Mouse (Mus musculus) embryonic facial prominence, embryonic 11.5 days (tissue): ENCODE results near the gene Tbc1d4. TPM values are rescaled to one million over a fixed set of nuclear protein-coding genes. Genes with fewer than 3 reads are reported as not detected.
A peak's percentile ranks its signal among the peaks of the same experiment; 100 is the strongest.

Experiments used
- ATAC-seq: fragments of 200-750 bp; cut with Nextera tagmentation; replicated peaks from 2 replicates; pipeline ENCODE4 v1.8.0; 2017; ENCODE audit warnings: low read depth; ENCODE audit not compliant: insufficient number of reproducible peaks, low FRiP score, low TSS enrichment
- DNase-seq: peaks from one replicate; pipeline ENCODE4 v3.0.0-alpha.2; 2015; ENCODE audit warnings: low spot score
- H3K27ac ChIP-seq: fragments of 300-500 bp; sonication (generic); replicated peaks from 2 replicates; pipeline ENCODE4 v1.5.1; 2014; ENCODE audit warnings: mild to moderate bottlenecking, low read depth, low read length, control low read depth
- H3K27me3 ChIP-seq: fragments of 300-500 bp; sonication (generic); 2 replicates; pipeline ENCODE4 v1.6.1; 2014; ENCODE audit warnings: mild to moderate bottlenecking, low read length, moderate library complexity, mixed read lengths; ENCODE audit not compliant: control insufficient read depth, insufficient read depth
- H3K36me3 ChIP-seq: fragments of 300-500 bp; sonication (generic); replicated peaks from 2 replicates; pipeline ENCODE4 v1.6.1; 2014; ENCODE audit warnings: low read depth, mild to moderate bottlenecking, low read length, moderate library complexity, mixed read lengths; ENCODE audit not compliant: control insufficient read depth, insufficient read depth
- H3K4me1 ChIP-seq: fragments of 300-500 bp; sonication (generic); 2 replicates; pipeline ENCODE4 v1.6.1; 2014; ENCODE audit warnings: low read length, mixed read lengths; ENCODE audit not compliant: control insufficient read depth, insufficient read depth
- H3K4me2 ChIP-seq: fragments of 300-500 bp; sonication (generic); 2 replicates; pipeline ENCODE4 v1.6.1; 2014; ENCODE audit warnings: low read depth, mild to moderate bottlenecking, control low read depth, low read length, moderate library complexity
- H3K4me3 ChIP-seq: fragments of 300-500 bp; sonication (generic); 2 replicates; pipeline ENCODE4 v1.5.1; 2014; ENCODE audit warnings: low read depth, low read length, control low read depth
- H3K9ac ChIP-seq: fragments of 300-500 bp; sonication (generic); replicated peaks from 2 replicates; pipeline ENCODE4 v1.6.1; 2014; ENCODE audit warnings: mild to moderate bottlenecking, control low read depth, low read length
- H3K9me3 ChIP-seq: fragments of 300-500 bp; sonication (generic); replicated peaks from 2 replicates; pipeline ENCODE4 v1.6.1; 2016; ENCODE audit warnings: mild to moderate bottlenecking, low read length, inconsistent platforms, mixed read lengths; ENCODE audit not compliant: control insufficient read depth
- WGBS: fragments of 180-500 bp; shearing (Covaris S2); extraction: QIAGEN DNeasy Blood & Tissue Kit; methylation state at CpG from one replicate; pipeline ENCODE4 v1.1.7; 2014; 5-methylcytosine and 5-hydroxymethylcytosine counted together
- polyA plus RNA-seq: library from polyadenylated mRNA; unstranded; fragments of >200 nt; fragmentation: Nextera tagmentation; extraction: Ambion mirVana; gene quantifications from 2 replicates; pipeline ENCODE4 v1.2.1, GENCODE M21; 2014

Tbc1d4 gene
- polyA plus RNA-seq, 1 experiment from 2014 or later = 5.8 TPM

- H3K4me2 ChIP-seq = no peak overlapping the region
- WGBS = 93% methylated on average over 11 of the region's 11 CpGs
- H3K27me3 ChIP-seq = no peaks in the 10 kb centered on the region
- no peaks in the 10 kb centered on the region for H3K9me3 ChIP-seq
- H3K27ac ChIP-seq = no peak overlapping the region
- no peaks in the 10 kb centered on the region for H3K4me1 ChIP-seq
- H3K9ac ChIP-seq = no peak overlapping the region
- DNase-seq = no peak
- H3K4me3 ChIP-seq = no peak overlapping the region
- H3K36me3 ChIP-seq = no peaks in the 10 kb centered on the region
- ATAC-seq = no peak
Observed at GRCm38 (mm10) chr14:101466521-101466920, 142.5 kb downstream of the Tbc1d4 start.

GRCm38 (mm10) chr14:101465893-101466292 lies 143.1 kb downstream of the Tbc1d4 start:
- Histone ChIP-seq H3K4me3 (no peak overlapping the region), H3K9me3 (no peaks in the 10 kb centered on the region), H3K27me3 (no peaks in the 10 kb centered on the region), H3K36me3 (no peaks in the 10 kb centered on the region), H3K27ac (no peak overlapping the region), H3K4me2 (no peak overlapping the region), H3K4me1 (no peaks in the 10 kb centered on the region), H3K9ac (no peak overlapping the region)
- ATAC-seq (no peak), DNase-seq (no peak)
- WGBS = 85% methylated on average over 3 of the region's 3 CpGs

- Histone ChIP-seq H3K9ac (no peak overlapping the region), H3K4me2 (no peak overlapping the region), H3K4me1 (no peaks in the 10 kb centered on the region), H3K9me3 (no peaks in the 10 kb centered on the region), H3K36me3 (no peaks in the 10 kb centered on the region), H3K27me3 (no peaks in the 10 kb centered on the region), H3K4me3 (no peak overlapping the region), H3K27ac (no peak overlapping the region)
- peak; percentile 69 for DNase-seq
- 29% methylated on average over 6 of the region's 6 CpGs for WGBS
- ATAC-seq = no peak
Observed at GRCm38 (mm10) chr14:101460768-101461167, 148.2 kb downstream of the Tbc1d4 start.

- no peaks in the 10 kb centered on the region for H3K36me3 ChIP-seq
- H3K4me3 ChIP-seq = no peak overlapping the region
- 72% methylated on average over 6 of the region's 6 CpGs for WGBS
- no peaks in the 10 kb centered on the region for H3K27me3 ChIP-seq
- H3K27ac ChIP-seq = no peak overlapping the region
- no peak for DNase-seq
- no peak overlapping the region for H3K4me2 ChIP-seq
- no peak for ATAC-seq
- no peaks in the 10 kb centered on the region for H3K9me3 ChIP-seq
- H3K4me1 ChIP-seq = no peaks in the 10 kb centered on the region
- no peak overlapping the region for H3K9ac ChIP-seq
Observed at GRCm38 (mm10) chr14:101452915-101453314, 156.1 kb downstream of the Tbc1d4 start.

GRCm38 (mm10) chr14:101447857-101448256 lies 161.1 kb downstream of the Tbc1d4 start:
- Histone ChIP-seq H3K4me2 (no peak overlapping the region), H3K4me1 (no peaks in the 10 kb centered on the region), H3K9me3 (no peaks in the 10 kb centered on the region), H3K9ac (no peak overlapping the region), H3K4me3 (no peak overlapping the region), H3K36me3 (no peaks in the 10 kb centered on the region), H3K27ac (no peak overlapping the region), H3K27me3 (no peaks in the 10 kb centered on the region)
- WGBS = 92% methylated on average over 4 of the region's 4 CpGs
- DNase-seq (no peak), ATAC-seq (no peak)

- no peaks in the 10 kb centered on the region for H3K9me3 ChIP-seq
- no peak for DNase-seq
- no peak overlapping the region for H3K4me2 ChIP-seq
- no peak overlapping the region for H3K9ac ChIP-seq
- 66% methylated on average over 5 of the region's 5 CpGs for WGBS
- no peaks in the 10 kb centered on the region for H3K4me1 ChIP-seq
- H3K36me3 ChIP-seq = no peaks in the 10 kb centered on the region
- no peak for ATAC-seq
- H3K27ac ChIP-seq = no peak overlapping the region
- no peak overlapping the region for H3K4me3 ChIP-seq
- H3K27me3 ChIP-seq = no peaks in the 10 kb centered on the region
Observed at GRCm38 (mm10) chr14:101445205-101445604, 163.8 kb downstream of the Tbc1d4 start.

- no peak overlapping the region for H3K27ac ChIP-seq
- H3K4me3 ChIP-seq = no peak overlapping the region
- H3K27me3 ChIP-seq = no peaks in the 10 kb centered on the region
- DNase-seq = no peak
- no peak overlapping the region for H3K4me2 ChIP-seq
- 94% methylated on average over 3 of the region's 3 CpGs for WGBS
- no peaks in the 10 kb centered on the region for H3K4me1 ChIP-seq
- no peak for ATAC-seq
- no peak overlapping the region for H3K9ac ChIP-seq
- H3K9me3 ChIP-seq = no peaks in the 10 kb centered on the region
- no peaks in the 10 kb centered on the region for H3K36me3 ChIP-seq
Observed at GRCm38 (mm10) chr14:101437925-101438324, 171.1 kb downstream of the Tbc1d4 start.

GRCm38 (mm10) chr14:101430536-101430935 lies 178.5 kb downstream of the Tbc1d4 start:
- H3K27me3 ChIP-seq = no peaks in the 10 kb centered on the region
- H3K27ac ChIP-seq = no peak overlapping the region
- WGBS = 75% methylated on average over 5 of the region's 5 CpGs
- H3K4me1 ChIP-seq = no peaks in the 10 kb centered on the region
- H3K36me3 ChIP-seq = no peaks in the 10 kb centered on the region
- ATAC-seq = no peak
- no peak overlapping the region for H3K4me3 ChIP-seq
- no peak overlapping the region for H3K4me2 ChIP-seq
- DNase-seq = no peak
- H3K9me3 ChIP-seq = no peaks in the 10 kb centered on the region
- H3K9ac ChIP-seq = no peak overlapping the region
